Mouse (Mus musculus): Measurements from ENCODE around the gene Bax. TPM values are rescaled to one million over a fixed set of nuclear protein-coding genes. Genes with fewer than 3 reads are reported as not detected.

Bax gene
- polyA plus RNA-seq, 1 experiment = 642 TPM

- H3K79me2 ChIP-seq (ENCODE audit: control insufficient read depth, insufficient read depth) = peaks cover 49% of the 10 kb centered on the region
- no peak overlapping the region for H3ac ChIP-seq (ENCODE audit: control insufficient read depth, insufficient read length, low read depth)
- no peak overlapping the region for H3K4me3 ChIP-seq (ENCODE audit: insufficient read depth, poor library complexity, severe bottlenecking)
- H3K36me3 ChIP-seq (ENCODE audit: control insufficient read depth, insufficient read depth) = peaks cover 11% of the 10 kb centered on the region
- no peaks in the 10 kb centered on the region for H3K27me3 ChIP-seq (ENCODE audit: control insufficient read depth, insufficient read depth, insufficient read length)
- peaks cover 21% of the 10 kb centered on the region for H3K79me3 ChIP-seq (ENCODE audit: low read depth)
- TF ChIP-seq USF1 (IDR thresholded peaks at IDR 0.05; ENCODE audit: low read depth) = no peak
- no peak for TF ChIP-seq MAX (IDR thresholded peaks at IDR 0.05)
- no peak for TF ChIP-seq MYOG (IDR thresholded peaks at IDR 0.05; ENCODE audit: control insufficient read depth, extremely low read depth, insufficient read length)
- no peak for TF ChIP-seq MYOD1 (IDR thresholded peaks at IDR 0.05; ENCODE audit: control insufficient read depth, insufficient read length, low read depth)
- TF ChIP-seq CEBPB (IDR thresholded peaks at IDR 0.05; ENCODE audit: low read depth) = no peak
- TF ChIP-seq CTCF (IDR thresholded peaks at IDR 0.05; ENCODE audit: control insufficient read depth, insufficient read depth, insufficient read length) = no peak
- no peak for TF ChIP-seq FOSL1 (IDR thresholded peaks at IDR 0.05; ENCODE audit: insufficient read depth, low read length, poor library complexity, severe bottlenecking)
Measured at GRCm38 (mm10) chr7:45437046-45437445, 29.7 kb downstream of the Bax start.

DNA sequence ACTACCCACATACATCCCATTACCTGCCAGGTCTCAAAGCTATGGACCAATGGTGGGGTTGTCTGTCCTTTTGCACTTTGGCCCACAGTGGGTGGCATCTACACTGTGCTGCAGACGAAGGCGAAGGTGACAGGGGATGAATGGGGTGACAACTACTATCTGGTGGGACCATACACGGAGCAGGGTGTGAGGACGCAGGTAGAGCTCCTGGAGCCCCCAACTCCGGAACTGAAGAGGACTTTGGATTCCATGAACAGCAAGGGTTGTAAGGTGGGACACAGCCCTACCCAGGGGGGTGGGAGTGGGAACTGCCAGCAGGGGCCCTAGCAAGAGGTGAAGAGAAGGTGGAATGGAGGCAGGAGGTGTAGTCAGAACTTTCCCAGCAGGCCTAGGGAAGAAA, 30.3 kb downstream of the Bax start:
- TF ChIP-seq FOSL1 (IDR thresholded peaks at IDR 0.05; ENCODE audit: insufficient read depth, low read length, poor library complexity, severe bottlenecking) = no peak
- TF ChIP-seq MYOD1 (IDR thresholded peaks at IDR 0.05; ENCODE audit: control insufficient read depth, insufficient read length, low read depth) = no peak
- TF ChIP-seq MYOG (IDR thresholded peaks at IDR 0.05; ENCODE audit: control insufficient read depth, extremely low read depth, insufficient read length) = no peak
- TF ChIP-seq CTCF (IDR thresholded peaks at IDR 0.05; ENCODE audit: control insufficient read depth, insufficient read depth, insufficient read length) = no peak
- TF ChIP-seq MAX (IDR thresholded peaks at IDR 0.05) = no peak
- TF ChIP-seq USF1 (IDR thresholded peaks at IDR 0.05; ENCODE audit: low read depth) = no peak
- no peak for TF ChIP-seq CEBPB (IDR thresholded peaks at IDR 0.05; ENCODE audit: low read depth)
- Histone ChIP-seq H3K79me3 (ENCODE audit: low read depth) (peaks cover 28% of the 10 kb centered on the region), H3K4me3 (ENCODE audit: insufficient read depth, poor library complexity, severe bottlenecking) (no peak overlapping the region), H3K36me3 (ENCODE audit: control insufficient read depth, insufficient read depth) (peaks cover 7% of the 10 kb centered on the region), H3K27me3 (ENCODE audit: control insufficient read depth, insufficient read depth, insufficient read length) (no peaks in the 10 kb centered on the region), H3ac (ENCODE audit: control insufficient read depth, insufficient read length, low read depth) (no peak overlapping the region), H3K79me2 (ENCODE audit: control insufficient read depth, insufficient read depth) (peaks cover 55% of the 10 kb centered on the region)

DNA sequence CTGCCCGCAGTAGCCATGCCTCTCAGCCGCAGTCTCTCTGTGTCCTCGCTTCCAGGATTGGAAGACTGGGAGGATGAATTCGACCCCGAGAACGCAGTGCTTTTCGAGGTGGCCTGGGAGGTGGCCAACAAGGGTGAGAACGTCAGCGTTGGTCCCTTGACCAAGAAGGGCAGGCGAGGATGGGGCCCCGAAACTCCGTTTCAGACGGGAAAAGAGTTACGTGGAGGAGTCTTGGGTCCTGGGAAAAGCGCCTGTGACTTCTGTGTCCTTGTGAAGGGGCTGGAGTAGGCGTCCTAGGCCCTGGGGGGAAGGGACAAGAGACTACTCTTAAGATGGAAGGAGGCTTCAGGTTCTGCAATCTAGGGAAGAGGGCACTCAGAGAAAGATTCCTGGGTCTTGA, 31.7 kb downstream of the Bax start:
- Histone ChIP-seq H3K4me3 (ENCODE audit: insufficient read depth, poor library complexity, severe bottlenecking) (peak overlapping the region; percentile 44), H3K79me3 (ENCODE audit: low read depth) (peaks cover 36% of the 10 kb centered on the region)
- TF ChIP-seq MAX (IDR thresholded peaks at IDR 0.05) = no peak
- TF ChIP-seq CEBPB (IDR thresholded peaks at IDR 0.05; ENCODE audit: low read depth) = no peak
- no peak for TF ChIP-seq CTCF (IDR thresholded peaks at IDR 0.05; ENCODE audit: control insufficient read depth, insufficient read depth, insufficient read length)
- TF ChIP-seq MYOG (IDR thresholded peaks at IDR 0.05; ENCODE audit: control insufficient read depth, extremely low read depth, insufficient read length) = no peak
- TF ChIP-seq FOSL1 (IDR thresholded peaks at IDR 0.05; ENCODE audit: insufficient read depth, low read length, poor library complexity, severe bottlenecking) = no peak
- TF ChIP-seq MYOD1 (IDR thresholded peaks at IDR 0.05; ENCODE audit: control insufficient read depth, insufficient read length, low read depth) = no peak
- no peak for TF ChIP-seq USF1 (IDR thresholded peaks at IDR 0.05; ENCODE audit: low read depth)

DNA sequence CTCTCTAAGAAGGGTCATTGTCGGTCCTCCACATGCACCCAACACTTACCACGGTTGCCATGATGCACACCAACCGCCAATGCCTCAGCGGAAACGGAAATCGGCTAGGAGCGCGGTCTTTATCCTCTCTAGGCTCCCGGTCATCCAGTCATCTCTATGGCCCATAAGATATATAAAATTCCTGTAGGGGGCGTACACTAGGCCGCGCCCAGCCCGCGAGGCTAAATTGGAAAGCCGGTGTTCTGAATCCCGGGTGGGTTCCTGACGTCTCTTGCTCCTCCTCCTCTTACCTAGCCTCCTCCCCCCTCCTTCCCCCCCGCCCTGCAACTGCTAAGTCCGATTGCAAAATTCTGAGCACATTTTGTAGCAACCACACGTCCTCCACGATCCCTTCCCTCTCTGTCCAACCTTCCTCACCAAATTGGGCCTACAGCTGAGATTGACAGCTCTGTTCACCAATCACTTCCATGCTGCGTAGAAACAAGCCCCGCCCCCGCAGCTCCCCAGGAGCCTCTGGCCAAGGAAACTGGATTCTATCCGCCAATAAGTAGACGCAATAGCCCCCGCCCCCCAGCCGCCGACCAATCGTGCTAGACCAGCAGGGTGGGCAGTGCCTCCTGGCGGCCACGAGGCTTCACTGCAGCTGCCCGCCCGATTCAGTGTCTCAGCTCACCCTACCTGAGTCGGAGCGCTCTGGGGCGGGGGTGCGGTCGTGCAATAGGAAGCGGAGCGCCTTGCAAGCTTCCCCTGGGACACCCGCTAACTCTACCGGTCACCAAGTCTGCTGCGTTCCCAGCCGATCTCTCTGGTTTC, 32.3 kb downstream of the Bax start, which contains the start of gene Gys1:
Gene Gys1, plus strand, starts transcription at position 642 of the 813 bp plus-strand sequence.
- TF ChIP-seq MAX (IDR thresholded peaks at IDR 0.05) = no peak
- peak; percentile 87 for TF ChIP-seq CEBPB (IDR thresholded peaks at IDR 0.05; ENCODE audit: low read depth)
- peak; percentile 98 for TF ChIP-seq CTCF (IDR thresholded peaks at IDR 0.05; ENCODE audit: control insufficient read depth, insufficient read depth, insufficient read length)
- TF ChIP-seq USF1 (IDR thresholded peaks at IDR 0.05; ENCODE audit: low read depth) = no peak
- no peak for TF ChIP-seq MYOD1 (IDR thresholded peaks at IDR 0.05; ENCODE audit: control insufficient read depth, insufficient read length, low read depth)
- no peak for TF ChIP-seq FOSL1 (IDR thresholded peaks at IDR 0.05; ENCODE audit: insufficient read depth, low read length, poor library complexity, severe bottlenecking)
- TF ChIP-seq MYOG (IDR thresholded peaks at IDR 0.05; ENCODE audit: control insufficient read depth, extremely low read depth, insufficient read length) = no peak
- H3K36me3 ChIP-seq (ENCODE audit: control insufficient read depth, insufficient read depth) = peaks cover 13% of the 10 kb centered on the region
- peak within 1 kb of the TSS; percentile 89 for H3K4me3 ChIP-seq (ENCODE audit: insufficient read depth, poor library complexity, severe bottlenecking)

More for the DNA sequence above, 31.7 kb downstream of the Bax start:
- H3K79me2 ChIP-seq (ENCODE audit: control insufficient read depth, insufficient read depth) = peaks cover 69% of the 10 kb centered on the region
- H3K27me3 ChIP-seq (ENCODE audit: control insufficient read depth, insufficient read depth, insufficient read length) = no peaks in the 10 kb centered on the region
- peak overlapping the region; percentile 68 for H3ac ChIP-seq (ENCODE audit: control insufficient read depth, insufficient read length, low read depth)
- peaks cover 13% of the 10 kb centered on the region for H3K36me3 ChIP-seq (ENCODE audit: control insufficient read depth, insufficient read depth)

GRCm38 (mm10) chr7:45433835-45434202, 32.9 kb downstream of the Bax start:
- peaks cover 39% of the 10 kb centered on the region for H3K79me3 ChIP-seq (ENCODE audit: low read depth)
- no peaks in the 10 kb centered on the region for H3K27me3 ChIP-seq (ENCODE audit: control insufficient read depth, insufficient read depth, insufficient read length)
- peaks cover 81% of the 10 kb centered on the region for H3K79me2 ChIP-seq (ENCODE audit: control insufficient read depth, insufficient read depth)
- peak overlapping the region; percentile 91 for H3ac ChIP-seq (ENCODE audit: control insufficient read depth, insufficient read length, low read depth)
- H3K36me3 ChIP-seq (ENCODE audit: control insufficient read depth, insufficient read depth) = peaks cover 18% of the 10 kb centered on the region
- TF ChIP-seq MAX (IDR thresholded peaks at IDR 0.05) (no peak), MYOG (IDR thresholded peaks at IDR 0.05; ENCODE audit: control insufficient read depth, extremely low read depth, insufficient read length) (no peak), CTCF (IDR thresholded peaks at IDR 0.05; ENCODE audit: control insufficient read depth, insufficient read depth, insufficient read length) (no peak), MYOD1 (IDR thresholded peaks at IDR 0.05; ENCODE audit: control insufficient read depth, insufficient read length, low read depth) (no peak), FOSL1 (IDR thresholded peaks at IDR 0.05; ENCODE audit: insufficient read depth, low read length, poor library complexity, severe bottlenecking) (no peak), CEBPB (IDR thresholded peaks at IDR 0.05; ENCODE audit: low read depth) (no peak), USF1 (IDR thresholded peaks at IDR 0.05; ENCODE audit: low read depth) (no peak)
- peak overlapping the region; percentile 89 for H3K4me3 ChIP-seq (ENCODE audit: insufficient read depth, poor library complexity, severe bottlenecking)

More for the DNA sequence above, 32.3 kb downstream of the Bax start, which contains the start of gene Gys1:
- H3ac ChIP-seq (ENCODE audit: control insufficient read depth, insufficient read length, low read depth) = peak within 1 kb of the TSS; percentile 91
- H3K27me3 ChIP-seq (ENCODE audit: control insufficient read depth, insufficient read depth, insufficient read length) = no peaks in the 10 kb centered on the region
- peaks cover 36% of the 10 kb centered on the region for H3K79me3 ChIP-seq (ENCODE audit: low read depth)
- peaks cover 75% of the 10 kb centered on the region for H3K79me2 ChIP-seq (ENCODE audit: control insufficient read depth, insufficient read depth)

All from C2C12 (cell line).